Mouse (Mus musculus) heart, adult 9 months (tissue): ENCODE measurements around the gene Tut1.

Experiments
- DNase-seq, 2 experiments: peaks; one replicate each; pipeline ENCODE4 v3.0.0; 2022; ENCODE audit warnings: low spot score in 2 of 2

The Tut1 gene

DNA sequence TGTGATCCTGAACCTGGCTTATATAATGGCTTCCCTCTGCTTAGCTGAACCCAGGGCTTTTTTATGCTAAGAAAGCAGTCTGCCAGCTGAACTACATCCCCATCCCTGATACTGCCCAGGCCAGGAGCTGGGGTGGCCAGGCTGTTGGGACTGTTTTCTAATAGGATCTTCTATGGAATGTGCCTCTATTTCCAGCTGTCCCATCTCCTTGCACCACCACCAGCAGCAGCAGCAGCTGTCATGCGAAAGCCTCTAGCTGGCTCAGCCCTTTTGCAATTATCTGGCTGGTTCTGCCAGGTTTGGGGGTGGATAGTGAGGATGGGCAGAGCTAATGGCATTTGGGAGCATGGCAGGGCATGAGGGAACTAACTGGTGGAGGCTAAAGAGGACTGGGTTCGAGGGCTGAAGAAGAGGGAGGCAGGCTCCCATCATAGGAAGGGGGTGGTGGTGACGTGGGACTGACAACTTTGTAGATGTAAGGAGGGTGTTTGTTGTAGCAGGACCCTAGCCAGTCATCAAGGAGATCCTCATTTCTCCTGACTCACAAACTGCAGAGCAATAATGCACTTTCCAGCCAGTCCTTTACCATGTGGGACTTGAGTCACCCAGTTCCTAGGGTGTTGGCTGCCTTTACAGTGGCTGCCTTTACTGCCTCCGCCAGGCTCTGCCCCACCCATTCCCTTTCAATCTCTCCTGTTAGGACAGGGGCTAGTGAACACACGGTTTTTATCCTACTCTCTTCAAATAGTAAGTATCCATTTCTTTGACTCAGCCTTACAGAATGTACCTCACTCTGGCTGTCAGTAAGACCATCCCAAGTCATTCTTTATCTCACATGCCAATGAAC, 28.9 kb downstream of the Tut1 start:
- no peak for DNase-seq

DNA sequence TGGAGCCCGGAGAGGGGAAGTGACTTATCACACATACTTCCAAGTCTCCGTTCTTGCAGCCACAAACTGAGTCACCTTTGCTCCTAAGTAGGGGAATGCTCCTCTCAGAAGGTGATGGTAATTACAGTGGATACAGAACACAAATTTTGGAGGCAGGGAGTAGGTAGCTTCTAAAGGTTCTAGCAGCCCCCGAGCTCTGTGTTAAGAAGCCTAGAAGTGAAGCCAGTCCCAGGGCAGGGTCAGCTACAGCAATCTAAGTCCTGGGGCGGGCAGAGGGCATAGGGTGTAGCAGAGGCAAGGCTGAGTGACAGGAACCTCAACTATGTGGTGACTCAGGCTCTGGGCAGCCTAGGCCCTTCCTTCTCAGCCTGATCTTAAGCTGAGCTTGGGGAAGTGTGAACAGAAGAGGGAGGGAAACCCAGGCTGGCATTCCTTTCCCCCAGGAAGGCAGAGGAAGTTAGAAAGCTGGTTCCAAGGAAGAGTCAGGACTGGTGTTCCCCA, 29.6 kb downstream of the Tut1 start:
- no peak for DNase-seq

DNA sequence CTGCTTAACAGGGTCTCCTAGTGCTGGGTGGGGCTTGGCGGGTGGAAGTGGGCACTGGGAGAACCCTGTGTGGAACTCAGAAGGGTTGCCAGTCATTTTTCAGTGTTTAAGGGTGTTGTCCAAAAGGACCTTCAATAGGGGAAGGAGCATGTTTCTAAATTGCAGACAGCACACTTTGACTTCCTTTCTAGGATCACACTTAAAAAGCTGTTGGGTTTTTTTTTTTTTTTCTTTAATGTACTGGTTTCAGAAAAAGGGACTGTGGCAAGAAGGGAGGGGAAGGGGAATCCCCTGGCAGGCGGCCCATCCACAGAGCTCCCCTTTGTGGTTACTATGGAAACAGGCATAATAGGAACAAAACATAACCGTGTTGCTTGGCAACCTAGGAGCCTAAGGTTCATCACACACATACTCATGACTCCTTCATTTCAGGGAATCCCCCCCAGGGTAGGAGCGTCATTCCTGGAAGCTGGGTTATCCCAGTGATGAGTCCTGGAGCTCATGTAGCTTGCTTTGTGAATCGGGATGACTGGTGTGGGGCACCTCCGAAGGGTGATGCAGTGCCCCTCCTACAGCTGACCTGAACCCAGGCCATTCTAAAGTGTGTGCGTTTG, 30.7 kb downstream of the Tut1 start:
- peak; percentile 83 to 87 for DNase-seq

DNA sequence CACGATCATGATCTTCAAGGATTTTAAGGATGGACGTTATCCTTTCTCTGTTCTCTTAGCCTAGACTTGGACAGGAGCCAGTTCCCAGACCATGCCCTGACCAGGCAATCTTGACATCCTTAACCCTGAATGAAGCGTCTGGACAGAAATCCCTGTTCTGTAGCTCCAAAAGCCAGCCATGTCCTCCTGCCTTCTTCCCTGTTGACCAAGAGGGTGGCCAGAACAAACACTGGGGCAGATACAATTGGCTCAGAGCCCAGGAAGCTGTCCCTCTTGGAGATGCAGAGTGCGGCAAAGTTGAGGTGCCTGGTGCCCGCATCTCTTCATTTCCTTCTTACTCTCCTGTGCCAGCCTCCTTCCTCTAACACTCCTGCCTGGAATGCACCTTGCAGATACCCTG, 32.2 kb downstream of the Tut1 start:
- no peak for DNase-seq

DNA sequence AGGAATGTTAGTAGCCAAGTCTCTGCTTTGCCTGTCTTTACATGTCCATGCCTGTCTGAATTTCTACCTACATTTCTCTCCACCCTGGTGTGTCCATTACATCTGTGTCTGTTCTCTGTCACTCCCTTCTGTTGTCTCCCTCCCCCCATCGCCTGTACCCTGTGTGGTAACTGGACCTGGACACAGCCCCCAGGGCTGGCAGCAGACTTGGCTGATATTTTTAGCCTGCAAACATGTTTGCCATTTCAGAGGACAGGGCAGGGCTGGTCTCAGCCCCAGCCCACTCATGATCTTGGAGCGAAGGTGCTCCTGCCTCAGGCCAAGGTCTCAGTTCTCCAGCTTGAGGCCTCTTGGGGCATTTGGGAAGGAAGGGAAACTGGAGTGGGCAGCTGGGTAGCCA, 34.2 kb downstream of the Tut1 start:
- peak in 1 of 2 experiments; percentile 60 for DNase-seq

DNA sequence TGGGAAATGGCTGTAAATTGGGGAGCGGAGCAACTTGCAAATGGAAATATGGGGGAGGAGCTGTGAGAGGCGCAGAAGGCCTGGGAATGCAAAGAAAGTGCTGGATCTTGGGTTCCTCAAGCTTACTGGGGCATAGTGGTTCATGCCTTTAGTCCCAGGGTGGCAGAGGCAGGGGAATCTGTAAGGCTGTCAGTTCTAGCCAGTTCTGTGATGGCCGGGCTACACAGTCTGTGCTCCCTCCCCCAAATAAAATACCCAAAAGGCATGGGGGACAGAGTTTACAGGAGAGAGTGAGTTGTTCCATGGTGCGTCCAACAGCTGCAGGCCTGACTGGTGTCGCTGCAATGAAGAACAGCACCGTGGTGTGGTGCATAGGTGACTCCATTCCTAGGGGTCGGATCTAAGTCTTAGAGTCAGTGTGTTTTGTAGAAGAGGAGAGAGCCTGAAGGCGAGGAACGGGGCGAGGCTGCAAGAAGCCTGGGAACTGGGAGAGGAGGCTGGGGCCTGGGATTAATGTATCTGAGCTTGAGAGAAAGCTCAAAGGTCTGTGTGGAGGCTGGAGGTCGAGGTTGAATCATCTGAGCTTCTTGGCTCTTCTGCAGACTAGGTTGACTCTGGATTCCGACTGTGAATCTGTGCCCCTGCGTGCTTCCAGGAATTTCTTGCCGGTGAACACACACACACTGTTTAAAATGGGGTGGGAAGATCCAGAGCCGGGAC, 34.9 kb downstream of the Tut1 start:
- no peak for DNase-seq

DNA sequence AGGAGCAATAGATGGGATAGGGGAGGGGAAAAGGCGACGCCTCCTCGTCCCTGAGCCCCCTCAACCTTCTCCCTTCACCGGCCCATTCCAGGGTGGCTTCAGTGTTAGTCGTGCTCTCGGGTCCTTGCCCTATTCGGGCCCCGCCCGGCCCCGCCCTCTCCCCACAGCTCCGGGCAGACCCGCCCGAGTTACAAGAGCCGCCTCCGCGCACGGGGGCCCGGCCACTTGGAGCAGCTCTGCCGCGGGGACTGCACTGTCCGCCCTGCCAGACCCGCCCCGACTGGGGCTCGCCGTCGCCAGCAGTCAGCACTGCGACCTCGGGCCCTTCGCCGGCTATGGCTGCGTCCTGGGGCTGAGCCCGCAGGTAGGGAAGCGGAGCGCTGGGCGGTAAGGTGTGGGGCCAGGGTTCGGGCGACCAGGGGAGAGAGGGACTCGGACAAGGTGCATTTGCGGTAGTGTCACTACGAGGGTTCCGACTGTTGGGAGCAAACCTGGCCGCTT, 35.5 kb downstream of the Tut1 start, which contains the start of gene Ahnak:
TSS of gene Ahnak (plus strand) at position 219 of the 501 bp plus-strand sequence.
- DNase-seq = peak; percentile 88 to 92

DNA sequence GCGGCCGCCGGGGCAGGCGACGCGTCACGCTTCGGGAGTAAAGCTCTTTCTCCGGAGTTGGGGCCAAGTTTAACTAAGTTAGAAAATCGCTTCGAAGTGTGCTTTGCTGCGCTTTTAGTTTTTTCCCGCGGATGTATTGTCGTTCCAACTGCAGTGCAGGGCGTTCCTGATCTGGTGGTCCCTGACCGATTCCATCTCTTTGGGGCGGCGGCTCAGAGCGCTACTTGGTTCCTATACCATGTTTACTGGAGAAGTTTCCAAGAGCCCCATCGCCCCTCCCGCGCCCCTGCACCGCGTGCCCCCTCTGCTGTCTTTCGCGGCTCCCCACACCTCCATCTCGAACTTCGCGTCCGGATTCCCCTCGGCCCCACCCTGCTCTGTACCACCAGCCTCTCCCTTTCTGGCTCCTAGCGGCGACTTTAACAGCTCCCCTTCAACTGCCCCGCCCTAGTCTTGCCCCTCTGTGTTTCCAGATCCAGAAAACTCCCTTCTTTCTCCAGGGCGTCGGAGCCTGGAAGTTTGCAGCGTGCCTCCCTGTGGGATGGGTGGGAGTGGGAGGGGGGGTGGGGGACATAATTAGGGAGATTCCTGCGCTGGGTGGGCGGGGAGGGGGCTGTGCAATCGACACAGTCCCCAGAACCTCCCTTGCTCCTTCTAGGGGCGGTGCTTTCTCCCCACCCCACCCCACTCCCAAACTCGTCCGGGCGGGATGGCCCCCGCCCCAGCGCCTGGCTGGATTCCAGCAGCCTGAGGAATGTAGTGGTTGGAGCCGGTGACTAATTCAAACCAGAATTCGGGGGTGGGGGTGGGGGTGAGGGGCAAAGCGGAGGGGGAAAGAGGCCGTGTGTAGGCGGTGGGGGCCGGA, 36.2 kb downstream of the Tut1 start:
- peak; percentile 92 to 94 for DNase-seq

DNA sequence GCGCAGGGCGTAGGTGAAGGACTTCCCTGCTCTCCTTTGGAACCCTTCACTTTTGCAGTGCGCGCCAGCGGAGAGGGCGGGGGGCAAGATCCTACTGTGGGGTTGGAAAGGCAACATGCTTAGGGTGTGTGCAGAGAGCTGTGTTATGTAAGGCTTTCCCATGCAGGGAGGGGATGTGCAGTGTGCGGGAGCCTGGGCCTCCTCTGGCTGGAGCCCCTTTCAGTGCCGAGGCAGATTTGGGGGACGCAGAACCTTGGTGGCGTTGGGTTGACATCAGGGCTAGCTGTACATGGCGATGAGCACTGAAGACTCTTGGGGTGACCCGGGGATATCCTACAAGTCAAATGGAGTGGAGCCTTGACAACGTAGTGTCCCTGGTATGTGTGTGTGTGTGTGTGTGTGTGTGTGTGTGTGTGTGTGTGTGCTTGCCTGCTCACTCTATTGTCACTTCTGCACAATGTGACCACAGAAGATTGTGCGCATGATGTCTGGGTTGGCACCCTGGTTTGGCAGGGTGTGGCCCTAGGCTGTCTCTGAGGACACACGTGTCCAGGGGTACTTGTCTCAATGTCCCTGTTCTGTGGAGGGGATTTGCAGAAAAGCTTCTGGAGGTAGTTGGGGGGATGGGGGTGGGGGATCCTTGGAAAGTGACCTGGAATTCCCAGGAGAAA, 36.9 kb downstream of the Tut1 start:
- DNase-seq = no peak

DNA sequence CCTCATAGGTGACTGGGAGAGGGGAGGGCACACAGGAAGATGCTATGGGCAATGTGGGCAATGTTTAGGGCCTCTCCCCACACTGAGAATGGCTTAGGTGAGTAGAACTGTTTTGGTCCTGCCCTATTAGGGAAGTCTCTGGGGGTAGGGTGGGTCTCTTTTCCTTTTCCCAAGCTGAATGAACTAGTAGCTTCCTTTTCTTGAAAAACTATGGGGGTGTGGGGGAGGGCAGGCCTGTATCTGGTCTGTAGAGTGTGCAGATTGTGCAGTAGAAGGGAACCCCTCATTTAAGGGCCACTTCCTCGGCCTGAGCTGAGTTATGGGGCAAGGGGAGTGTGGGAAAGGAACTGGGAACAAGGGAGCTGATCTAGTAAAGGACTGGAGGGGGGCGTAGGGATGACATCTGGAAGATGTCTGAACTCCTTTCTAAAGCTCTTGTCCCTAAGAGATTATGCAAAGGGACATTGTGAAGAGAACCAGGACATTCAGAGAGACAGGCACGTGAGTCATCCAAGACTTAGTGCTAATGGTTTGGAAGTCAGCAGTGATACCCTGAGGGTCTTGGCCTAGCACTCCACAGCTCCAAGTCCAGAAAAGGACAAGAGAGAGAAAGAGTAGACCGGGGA, 37.7 kb downstream of the Tut1 start:
- DNase-seq = peak; percentile 73 to 77

DNA sequence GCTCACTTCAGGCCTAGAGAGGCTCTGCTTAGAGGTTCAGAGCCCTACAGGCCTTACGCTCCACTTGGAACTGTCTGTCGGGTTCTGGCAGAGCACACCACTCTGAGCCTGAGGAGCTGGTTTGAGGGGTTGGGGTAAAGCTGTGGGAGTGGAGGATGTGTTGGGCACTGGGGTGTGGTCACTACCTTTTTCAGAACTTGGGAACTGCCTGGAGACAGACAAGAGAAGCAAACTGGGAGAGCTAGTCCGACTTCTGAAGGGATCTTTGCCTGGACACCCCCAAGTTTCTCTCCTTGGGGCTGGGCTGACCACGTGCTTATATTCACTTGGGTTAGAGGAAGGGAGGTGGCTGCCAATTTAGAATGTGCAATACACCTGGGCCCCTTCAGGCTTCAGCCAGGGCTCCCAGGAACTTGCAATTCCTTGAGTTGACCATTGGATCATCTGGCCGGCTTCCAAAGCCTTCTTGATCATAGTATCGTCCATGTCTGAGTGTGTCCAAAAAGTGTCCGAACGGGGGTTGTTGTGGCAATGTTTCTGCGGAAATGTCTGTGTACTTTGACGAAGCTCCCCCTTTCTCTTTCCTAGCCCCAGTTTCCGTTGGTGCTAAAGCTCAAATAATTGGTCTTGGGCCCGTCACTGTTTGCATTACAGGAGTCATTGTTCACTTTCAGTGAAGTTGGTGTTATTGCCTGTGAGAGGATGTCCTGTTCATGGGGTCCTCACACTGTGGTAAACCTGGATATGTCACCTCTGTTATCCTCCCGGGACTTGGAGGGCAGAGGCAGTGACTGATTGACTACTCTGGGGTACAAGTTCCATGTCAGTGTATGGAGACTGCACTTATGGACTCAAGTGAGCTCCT, 38.5 kb downstream of the Tut1 start:
- peak in 1 of 2 experiments; percentile 57 for DNase-seq

DNA sequence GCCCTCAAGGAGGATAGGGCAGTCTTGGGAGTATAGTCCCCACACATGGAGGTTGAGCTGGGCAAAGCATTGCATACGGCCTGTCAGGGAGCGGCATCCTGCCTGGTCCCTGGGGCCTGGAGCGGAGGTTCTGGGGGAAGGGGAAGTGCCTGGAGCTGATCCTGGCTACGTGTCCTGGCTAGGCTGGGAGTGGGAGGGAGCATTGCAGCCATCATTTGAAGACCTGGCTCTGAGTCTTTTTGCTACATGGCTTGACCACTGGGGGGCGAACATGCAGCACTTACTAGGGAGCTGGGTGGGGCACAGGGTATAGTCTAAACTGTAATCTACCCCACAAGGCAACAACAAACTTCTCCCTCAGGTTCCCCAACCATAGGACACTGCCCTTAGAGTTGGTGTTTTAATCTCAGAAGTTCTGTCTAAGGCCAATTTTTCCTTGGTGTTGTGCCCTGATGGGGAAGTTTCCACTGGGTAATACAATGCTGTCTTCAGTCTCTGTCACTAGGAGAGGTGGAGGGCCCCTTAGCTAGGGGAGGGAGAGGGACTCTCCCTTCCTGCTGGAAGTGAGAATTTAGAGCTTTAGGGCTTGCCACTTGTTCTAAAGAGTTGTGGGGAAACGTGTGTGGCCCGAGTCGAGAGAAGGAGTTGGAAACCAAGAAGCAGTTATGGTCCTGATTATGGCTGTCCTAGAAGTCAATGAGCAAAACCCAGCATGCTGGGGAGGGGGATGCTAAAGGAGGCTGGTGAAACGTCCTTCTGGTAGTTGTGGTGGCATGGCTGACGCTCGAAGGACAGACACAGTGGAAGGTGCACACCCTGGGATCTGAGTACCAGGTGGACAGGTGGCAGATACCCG, 39.4 kb downstream of the Tut1 start:
- DNase-seq = peak; percentile 94 to 95

DNA sequence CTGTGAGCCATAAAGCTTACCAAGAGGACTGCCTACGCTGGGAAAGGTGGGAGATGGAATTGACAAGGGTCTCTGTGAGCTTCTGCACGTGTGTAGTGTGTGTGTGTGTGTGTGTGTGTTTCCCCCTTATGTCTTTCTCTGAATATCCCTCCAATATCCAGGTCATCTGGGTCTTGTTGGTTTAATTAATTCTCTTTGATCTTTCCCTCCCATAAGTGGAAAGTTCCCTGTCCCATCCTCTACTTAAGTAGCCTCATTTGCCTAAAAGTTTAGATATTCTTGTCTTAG, 39.9 kb downstream of the Tut1 start:
- no peak for DNase-seq

DNA sequence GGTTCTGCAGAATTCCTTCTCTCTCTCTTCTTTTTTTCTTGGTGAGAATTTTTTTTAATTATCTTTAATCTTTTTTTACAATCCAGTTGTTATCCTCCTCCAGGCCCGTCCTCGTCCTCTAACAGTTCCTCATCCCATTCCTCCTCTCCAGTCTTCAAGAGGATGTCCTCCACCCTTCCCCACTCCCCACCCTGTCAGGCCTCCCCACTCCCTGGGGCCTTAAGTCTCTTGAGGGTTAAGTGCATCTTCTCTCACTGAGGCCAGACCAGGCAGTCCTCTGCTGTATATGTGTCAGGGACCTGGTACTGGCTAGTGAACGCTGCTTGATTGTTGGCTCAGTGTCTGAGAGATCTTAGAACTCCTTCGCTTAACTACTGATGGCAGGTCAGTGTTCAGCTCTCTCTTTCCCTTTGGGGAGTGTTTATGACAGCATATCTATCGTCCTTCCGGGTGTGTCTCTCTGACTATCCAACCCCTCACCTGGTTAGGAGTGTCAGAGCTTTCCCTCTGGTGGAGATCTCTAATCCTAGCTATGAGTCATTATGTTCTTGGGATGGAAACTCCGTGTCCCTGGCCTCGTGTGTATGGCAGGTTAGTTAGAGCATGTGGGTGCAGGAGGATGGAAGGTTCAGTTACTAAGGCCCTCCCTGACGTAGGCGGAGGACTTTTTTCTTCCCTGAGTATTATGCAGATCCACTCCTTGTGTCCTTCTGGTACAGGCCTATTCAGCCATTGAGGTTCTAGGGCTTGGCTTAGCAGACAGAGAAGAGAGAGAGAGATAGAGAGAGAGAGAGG, 41.4 kb downstream of the Tut1 start:
- no peak for DNase-seq

DNA sequence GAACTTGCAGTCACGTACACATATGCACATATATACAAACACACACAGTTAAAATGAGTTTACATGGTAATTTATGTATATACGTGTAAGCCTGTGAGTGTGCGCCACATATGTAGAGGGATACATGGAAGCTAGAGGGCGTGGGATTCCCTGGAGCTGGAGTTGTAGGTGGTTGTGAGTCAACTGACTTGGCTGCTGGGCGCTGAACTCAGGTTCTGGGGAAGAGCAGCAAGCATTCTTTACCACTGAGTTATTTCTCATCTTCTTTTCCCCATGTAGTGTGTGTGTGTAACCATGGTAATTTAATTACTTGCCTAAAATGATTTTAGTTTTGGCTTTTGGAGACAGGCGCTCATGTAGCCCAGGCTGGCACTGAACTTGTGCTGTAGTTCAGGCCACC, 43.0 kb downstream of the Tut1 start:
- no peak for DNase-seq

DNA sequence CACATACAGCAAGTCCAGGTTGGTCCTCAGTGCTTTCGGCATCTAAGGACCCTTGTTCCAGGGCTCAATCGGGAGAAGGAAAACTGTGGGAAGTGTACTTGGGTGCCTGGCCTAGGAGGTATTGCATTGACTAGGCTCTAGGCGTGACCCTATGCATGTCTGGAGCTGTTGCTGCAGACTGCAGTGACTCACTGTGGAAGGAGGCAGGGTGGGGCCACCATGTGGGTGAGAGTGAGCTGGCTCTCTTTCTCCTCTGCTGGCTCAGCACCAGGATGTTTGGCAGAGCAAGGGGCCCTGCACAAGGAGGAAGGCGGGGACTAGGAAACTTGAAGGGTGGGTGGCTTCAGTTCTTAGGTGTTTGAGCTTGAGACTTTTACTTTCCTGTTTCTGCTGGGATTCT, 43.9 kb downstream of the Tut1 start:
- DNase-seq = peak; percentile 92 to 94

DNA sequence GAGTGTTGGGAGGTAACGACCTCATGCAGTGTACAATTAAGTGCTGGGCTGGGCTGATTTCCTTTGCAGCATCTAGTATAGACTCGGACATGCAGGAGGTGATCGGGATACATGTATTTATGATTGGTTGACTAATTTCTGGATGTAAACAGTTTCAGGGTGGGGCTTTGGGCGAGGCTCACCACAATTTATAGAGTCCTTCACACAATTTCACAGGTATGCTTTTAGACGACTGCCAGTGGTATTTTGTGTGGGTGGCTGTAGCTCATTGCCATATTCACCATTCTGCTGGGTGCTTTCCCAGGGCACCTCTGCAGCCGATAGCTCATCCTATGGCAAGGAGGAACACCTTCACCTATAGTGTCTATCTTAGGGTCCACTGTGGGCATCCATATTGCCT, 44.9 kb downstream of the Tut1 start:
- no peak for DNase-seq

DNA sequence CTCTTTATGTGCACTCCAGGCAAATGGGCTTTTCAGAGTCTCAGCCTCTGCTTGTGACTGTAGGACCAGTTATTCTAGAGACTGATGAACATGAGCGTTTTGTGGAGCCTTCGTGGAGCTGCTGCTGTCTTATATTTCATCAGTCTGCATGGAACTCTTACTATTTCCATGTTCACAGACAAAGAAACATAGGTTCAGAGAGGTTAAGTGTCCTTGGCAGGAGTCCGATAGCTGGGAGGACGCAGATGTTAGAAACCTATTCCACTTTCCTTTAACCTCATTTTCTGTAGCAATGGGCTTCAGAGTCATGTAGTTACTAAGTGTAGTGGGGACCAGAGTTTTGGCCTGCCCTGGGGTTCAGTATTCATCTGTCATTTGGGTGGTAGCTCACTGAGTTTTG, 45.6 kb downstream of the Tut1 start:
- no peak for DNase-seq
